Mouse (Mus musculus) hindbrain, embryonic 14.5 days (tissue): ENCODE data around the gene Prdx2. TPM values are rescaled to one million over a fixed set of nuclear protein-coding genes. Genes with fewer than 3 reads are reported as not detected.
A peak's percentile ranks its signal among the peaks of the same experiment; 100 is the strongest.

Experiments
- ATAC-seq: fragments of 200-750 bp; cut with Nextera tagmentation; 2 replicates; pipeline ENCODE4 v1.8.0; 2017; ENCODE audit warnings: moderate number of reproducible peaks, mild to moderate bottlenecking, moderate TSS enrichment, moderate library complexity; ENCODE audit not compliant: low FRiP score
- DNase-seq: peaks from one replicate; pipeline ENCODE4 v3.0.0-alpha.2; 2015; ENCODE audit warnings: low spot score
- H3K27ac ChIP-seq: fragments of 300-500 bp; sonication (generic); 2 replicates; pipeline ENCODE4 v1.5.1; 2014; ENCODE audit warnings: mild to moderate bottlenecking, moderate library complexity
- H3K27me3 ChIP-seq: fragments of 300-500 bp; sonication (generic); 2 replicates; pipeline ENCODE4 v1.6.1; 2014; ENCODE audit warnings: mild to moderate bottlenecking, low read length, mixed read lengths; ENCODE audit not compliant: control insufficient read depth, insufficient read depth
- H3K36me3 ChIP-seq: fragments of 300-500 bp; sonication (generic); replicated peaks from 2 replicates; pipeline ENCODE4 v1.6.1; 2014; ENCODE audit not compliant: control insufficient read depth, insufficient read depth
- H3K4me1 ChIP-seq: fragments of 300-500 bp; sonication (generic); replicated peaks from 2 replicates; pipeline ENCODE4 v1.6.1; 2014; ENCODE audit warnings: antibody characterized with exemption, low read length, mixed read lengths; ENCODE audit not compliant: control insufficient read depth, insufficient read depth
- H3K4me2 ChIP-seq: fragments of 300-500 bp; sonication (generic); replicated peaks from 2 replicates; pipeline ENCODE4 v1.6.1; 2014; ENCODE audit warnings: mild to moderate bottlenecking, moderate library complexity
- H3K4me3 ChIP-seq: fragments of 300-500 bp; sonication (generic); replicated peaks from 2 replicates; pipeline ENCODE4 v1.5.1; 2014; ENCODE audit warnings: mild to moderate bottlenecking, low read length
- H3K9ac ChIP-seq: fragments of 300-500 bp; sonication (generic); 2 replicates; pipeline ENCODE4 v1.6.1; 2014
- H3K9me3 ChIP-seq: fragments of 300-500 bp; sonication (generic); 2 replicates; pipeline ENCODE4 v1.6.1; 2016; ENCODE audit warnings: low read length; ENCODE audit not compliant: control insufficient read depth
- WGBS: fragments of 180-500 bp; shearing (Covaris S2); extraction: QIAGEN DNeasy Blood & Tissue Kit; methylation state at CpG from one replicate; pipeline ENCODE4 v1.1.7; 2014; 5-methylcytosine and 5-hydroxymethylcytosine counted together
- polyA plus RNA-seq: library from polyadenylated mRNA; unstranded; fragments of >200 nt; fragmentation: Nextera tagmentation; extraction: Ambion mirVana; gene quantifications from 2 replicates; pipeline ENCODE4 v1.2.1, GENCODE M21; 2014

Gene Prdx2
- polyA plus RNA-seq, 1 experiment from 2014 or later, result 1,221 TPM

DNA sequence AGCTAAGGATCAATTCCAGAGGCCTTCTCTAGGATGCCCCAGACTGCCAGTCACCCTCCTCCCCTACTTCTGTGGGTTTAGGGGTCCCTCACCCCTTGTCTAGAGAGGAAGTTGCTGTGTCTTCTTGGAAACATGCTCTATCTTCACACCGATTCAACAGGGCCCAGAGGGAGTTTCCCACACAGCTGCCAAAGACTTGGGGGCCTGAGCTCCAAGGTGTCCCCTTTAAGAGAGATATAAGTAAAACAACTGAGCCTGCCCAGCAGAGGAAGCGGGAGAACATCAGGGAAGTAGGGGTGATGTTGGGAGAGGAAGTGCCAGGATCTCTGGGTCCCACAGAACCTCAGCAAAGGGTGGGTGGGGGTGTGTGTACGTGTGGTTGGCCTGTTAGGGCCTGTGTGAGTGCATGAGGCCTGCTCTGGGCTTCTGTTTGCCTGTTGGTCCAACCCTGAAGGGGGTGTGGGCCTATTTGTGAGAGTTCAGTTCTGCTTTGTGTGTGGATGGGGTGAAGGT lies 13.2 kb downstream of the Prdx2 start:
- H3K4me2 ChIP-seq, result no peak overlapping the region
- H3K9ac ChIP-seq, result no peak overlapping the region
- no peaks in the 10 kb centered on the region for H3K9me3 ChIP-seq
- no peak overlapping the region for H3K27ac ChIP-seq
- DNase-seq (no peak), ATAC-seq (no peak)
- no peak overlapping the region for H3K4me3 ChIP-seq
- H3K4me1 ChIP-seq, result peaks cover 41% of the 10 kb centered on the region
- H3K27me3 ChIP-seq, result peaks cover 23% of the 10 kb centered on the region
- 69% methylated on average over 3 of the region's 3 CpGs for WGBS
- no peaks in the 10 kb centered on the region for H3K36me3 ChIP-seq

- H3K9me3 ChIP-seq, result no peaks in the 10 kb centered on the region
- ATAC-seq, result no peak
- 15% methylated on average over 16 of the region's 16 CpGs for WGBS
- peak overlapping the region; percentile 89 for H3K4me2 ChIP-seq
- H3K4me3 ChIP-seq, result peak overlapping the region; percentile 48; the same call in 1 of the 2 replicates
- H3K36me3 ChIP-seq, result no peaks in the 10 kb centered on the region
- DNase-seq, result no peak
- peaks cover 25% of the 10 kb centered on the region for H3K27me3 ChIP-seq
- peak overlapping the region; percentile 44 for H3K27ac ChIP-seq
- H3K9ac ChIP-seq, result peak overlapping the region; percentile 58; the same call in 1 of the 2 replicates
- peaks cover 32% of the 10 kb centered on the region for H3K4me1 ChIP-seq
Measured at GRCm38 (mm10) chr8:84984294-84985048, 15.1 kb downstream of the Prdx2 start.

GRCm38 (mm10) chr8:84985049-84985683 lies 15.8 kb downstream of the Prdx2 start:
- Histone ChIP-seq H3K27me3 (peaks cover 25% of the 10 kb centered on the region), H3K9me3 (no peaks in the 10 kb centered on the region)
- DNase-seq, result no peak

GRCm38 (mm10) chr8:84985684-84986378 lies 16.4 kb downstream of the Prdx2 start:
- Histone ChIP-seq H3K4me3 (peak overlapping the region; percentile 48), H3K9me3 (no peaks in the 10 kb centered on the region), H3K36me3 (no peaks in the 10 kb centered on the region), H3K9ac (peak overlapping the region; percentile 58), H3K4me1 (peaks cover 26% of the 10 kb centered on the region), H3K27me3 (peaks cover 25% of the 10 kb centered on the region), H3K27ac (peak overlapping the region; percentile 73), H3K4me2 (peak overlapping the region; percentile 89)
- DNase-seq (peak; percentile 82), ATAC-seq (peak; percentile 32)
- WGBS, result under 1% methylated on average over 50 of the region's 53 CpGs

More at GRCm38 (mm10) chr8:84985049-84985683, 15.8 kb downstream of the Prdx2 start:
- Histone ChIP-seq H3K4me2 (peak overlapping the region; percentile 89), H3K4me3 (peak overlapping the region; percentile 48), H3K36me3 (no peaks in the 10 kb centered on the region), H3K4me1 (peaks cover 31% of the 10 kb centered on the region), H3K9ac (peak overlapping the region; percentile 58), H3K27ac (peak overlapping the region; percentile 73)
- no peak for ATAC-seq
- WGBS, result under 1% methylated on average over 23 of the region's 23 CpGs

DNA sequence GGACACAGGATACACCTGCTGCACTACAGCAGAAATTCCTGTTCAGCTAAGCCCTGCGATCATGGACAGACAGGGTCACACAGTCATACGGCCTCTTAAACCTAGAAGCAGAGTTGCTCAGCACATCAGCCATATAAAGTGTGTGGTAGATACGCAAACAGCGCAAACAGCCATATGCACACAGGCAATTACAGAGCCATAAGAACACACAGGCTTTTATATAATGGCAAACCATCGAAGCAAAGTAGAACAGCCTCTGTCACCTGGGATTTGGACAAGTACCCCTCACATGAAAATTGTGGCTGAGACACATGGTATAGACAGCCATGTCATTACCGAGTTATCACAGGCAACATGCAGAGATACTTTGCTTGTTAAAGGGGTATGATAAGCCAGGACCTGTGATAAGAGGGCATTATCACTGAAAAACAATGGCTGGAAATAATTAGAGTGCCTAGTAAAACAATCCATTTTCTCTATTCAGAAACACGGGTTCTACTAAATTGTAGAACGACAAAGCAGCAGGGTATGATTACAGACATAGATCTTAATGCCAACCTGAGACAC lies 17.1 kb downstream of the Prdx2 start:
- DNase-seq, result no peak
- no peaks in the 10 kb centered on the region for H3K9me3 ChIP-seq
- H3K27me3 ChIP-seq, result peaks cover 25% of the 10 kb centered on the region
- peak overlapping the region; percentile 58 for H3K9ac ChIP-seq
- H3K27ac ChIP-seq, result peak overlapping the region; percentile 73
- 35% methylated on average over 8 of the region's 8 CpGs for WGBS
- peaks cover 24% of the 10 kb centered on the region for H3K4me1 ChIP-seq
- peak overlapping the region; percentile 48 for H3K4me3 ChIP-seq
- H3K4me2 ChIP-seq, result peak overlapping the region; percentile 89
- no peak for ATAC-seq
- no peaks in the 10 kb centered on the region for H3K36me3 ChIP-seq

GRCm38 (mm10) chr8:84987388-84987787 lies 18.0 kb downstream of the Prdx2 start:
- DNase-seq, result no peak
- H3K27me3 ChIP-seq, result peaks cover 25% of the 10 kb centered on the region
- H3K4me3 ChIP-seq, result no peak overlapping the region
- H3K9me3 ChIP-seq, result no peaks in the 10 kb centered on the region
- WGBS, result 85% methylated on average over 5 of the region's 5 CpGs
- no peak overlapping the region for H3K27ac ChIP-seq
- no peaks in the 10 kb centered on the region for H3K36me3 ChIP-seq
- peaks cover 24% of the 10 kb centered on the region for H3K4me1 ChIP-seq
- ATAC-seq, result no peak
- no peak overlapping the region for H3K4me2 ChIP-seq
- H3K9ac ChIP-seq, result no peak overlapping the region

- Histone ChIP-seq H3K9ac (no peak overlapping the region), H3K27ac (no peak overlapping the region), H3K4me1 (peaks cover 24% of the 10 kb centered on the region), H3K9me3 (no peaks in the 10 kb centered on the region), H3K27me3 (peaks cover 25% of the 10 kb centered on the region), H3K36me3 (no peaks in the 10 kb centered on the region), H3K4me3 (no peak overlapping the region), H3K4me2 (no peak overlapping the region)
- DNase-seq (no peak), ATAC-seq (no peak)
- WGBS, result 69% methylated on average over 2 of the region's 2 CpGs
Measured at GRCm38 (mm10) chr8:84987903-84988302, 18.5 kb downstream of the Prdx2 start.

- peak overlapping the region; percentile 79 for H3K4me2 ChIP-seq
- no peak overlapping the region for H3K27ac ChIP-seq
- peak overlapping the region; percentile 60; the same call in 1 of the 2 replicates for H3K4me3 ChIP-seq
- no peaks in the 10 kb centered on the region for H3K36me3 ChIP-seq
- peaks cover 24% of the 10 kb centered on the region for H3K4me1 ChIP-seq
- H3K9ac ChIP-seq, result peak overlapping the region; percentile 73
- DNase-seq, result no peak
- no peak for ATAC-seq
- no peaks in the 10 kb centered on the region for H3K9me3 ChIP-seq
- 17% methylated on average over 15 of the region's 15 CpGs for WGBS
- peaks cover 20% of the 10 kb centered on the region; the same call in 1 of the 2 replicates for H3K27me3 ChIP-seq
Measured at GRCm38 (mm10) chr8:84989311-84989731, 19.9 kb downstream of the Prdx2 start.
